Mouse (Mus musculus): ENCODE data around the gene Sdhaf1. TPM values are rescaled to one million over a fixed set of nuclear protein-coding genes. Genes with fewer than 3 reads are reported as not detected.

Sdhaf1 gene
- polyA plus RNA-seq, 1 experiment from 2014 or later = 4.3 TPM

DNA sequence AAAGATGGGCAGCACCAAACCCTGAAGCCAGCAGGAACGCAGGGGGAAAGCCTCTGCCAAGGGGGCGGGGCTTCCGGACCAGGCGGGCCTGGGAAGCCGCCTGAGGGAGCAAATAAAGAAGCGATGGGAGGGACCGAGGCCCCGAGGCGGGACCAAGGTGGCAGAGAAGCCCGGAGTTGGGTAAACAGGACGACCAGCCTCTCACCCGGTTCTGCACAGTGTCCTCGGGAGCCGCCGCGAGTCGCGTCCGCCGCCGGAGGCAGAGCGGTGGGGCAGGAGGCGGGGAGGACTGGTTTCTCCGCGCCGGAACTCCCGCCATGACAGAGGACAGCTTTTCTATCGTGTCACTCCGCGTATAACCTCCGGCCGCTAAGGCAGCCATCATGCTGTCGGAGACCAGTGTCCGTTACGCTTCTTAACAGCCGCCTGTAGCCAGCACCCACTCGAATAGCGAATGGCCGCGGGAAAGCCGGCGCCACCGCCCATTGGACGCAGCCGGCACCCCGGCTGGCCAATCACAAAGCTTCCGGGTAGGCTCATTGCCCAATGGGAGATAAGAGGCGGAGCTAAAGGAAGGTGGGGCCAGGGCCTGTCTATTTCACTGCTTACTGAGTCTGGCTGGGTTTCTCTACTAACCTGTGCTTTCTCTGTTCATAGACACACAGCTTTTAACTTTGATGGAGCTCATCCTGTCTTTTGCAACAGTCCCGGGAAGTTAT, 43.6 kb downstream of the Sdhaf1 start, which contains the start of the genes Thap8 and Wdr62:
Gene Thap8 (plus strand): TSS at position 144 of the 719 bp plus-strand sequence.
Gene Wdr62 (minus strand): TSS at position 469 of the 719 bp plus-strand sequence.
- peak; percentile 92 for ATAC-seq (ENCODE audit: low read depth)
- Histone ChIP-seq H3K4me1 (ENCODE audit: control insufficient read depth, low read depth, low read length) (peaks cover 22% of the 10 kb centered on the region), H3K36me3 (ENCODE audit: control insufficient read depth, insufficient read depth) (no peaks in the 10 kb centered on the region), H3K4me2 (ENCODE audit: low read depth, low read length) (peak within 1 kb of the TSS; percentile 94), H3K27me3 (ENCODE audit: control insufficient read depth, insufficient read depth, low read depth, low read length) (no peaks in the 10 kb centered on the region), H3K9ac (ENCODE audit: low read depth, low read length) (peak within 1 kb of the TSS; percentile 81), H3K9me3 (replicated peaks; ENCODE audit: control insufficient read depth, low read length) (no peaks in the 10 kb centered on the region), H3K4me3 (ENCODE audit: low read depth, low read length) (peak within 1 kb of the TSS; percentile 90), H3K27ac (ENCODE audit: low read length) (peak within 1 kb of the TSS; percentile 97)
- under 1% methylated on average over 47 of the region's 49 CpGs for WGBS (ENCODE audit: insufficient replicate concordance)

DNA sequence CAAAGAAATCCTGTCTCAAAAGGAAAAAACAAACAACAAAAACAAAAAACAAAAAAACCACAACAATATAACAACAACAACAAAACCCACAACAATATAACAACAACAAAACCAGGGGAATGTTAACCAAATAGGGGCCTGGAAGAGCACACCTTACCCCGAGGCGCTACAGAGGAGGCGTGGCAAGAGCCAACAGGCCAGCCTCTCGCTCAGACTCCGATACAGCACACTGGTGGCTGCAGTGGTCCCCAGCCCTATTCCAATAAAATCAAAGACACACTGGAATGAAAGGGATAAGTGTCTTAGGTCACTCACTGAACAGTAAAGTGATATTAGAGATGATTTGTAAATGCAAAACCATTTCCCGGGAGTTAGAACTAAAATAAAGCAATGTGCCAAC, 44.2 kb downstream of the Sdhaf1 start:
- peak overlapping the region; percentile 90 for H3K4me3 ChIP-seq (ENCODE audit: low read depth, low read length)
- no peaks in the 10 kb centered on the region for H3K9me3 ChIP-seq (replicated peaks; ENCODE audit: control insufficient read depth, low read length)
- no peaks in the 10 kb centered on the region for H3K27me3 ChIP-seq (ENCODE audit: control insufficient read depth, insufficient read depth, low read depth, low read length)
- ATAC-seq (ENCODE audit: low read depth) = peak; percentile 28
- no peaks in the 10 kb centered on the region for H3K36me3 ChIP-seq (ENCODE audit: control insufficient read depth, insufficient read depth)
- peak overlapping the region; percentile 81 for H3K9ac ChIP-seq (ENCODE audit: low read depth, low read length)
- H3K4me2 ChIP-seq (ENCODE audit: low read depth, low read length) = peak overlapping the region; percentile 94
- H3K4me1 ChIP-seq (ENCODE audit: control insufficient read depth, low read depth, low read length) = peaks cover 22% of the 10 kb centered on the region
- peak overlapping the region; percentile 97 for H3K27ac ChIP-seq (ENCODE audit: low read length)
- 0% methylated on average over 6 of the region's 6 CpGs for WGBS (ENCODE audit: insufficient replicate concordance)

DNA sequence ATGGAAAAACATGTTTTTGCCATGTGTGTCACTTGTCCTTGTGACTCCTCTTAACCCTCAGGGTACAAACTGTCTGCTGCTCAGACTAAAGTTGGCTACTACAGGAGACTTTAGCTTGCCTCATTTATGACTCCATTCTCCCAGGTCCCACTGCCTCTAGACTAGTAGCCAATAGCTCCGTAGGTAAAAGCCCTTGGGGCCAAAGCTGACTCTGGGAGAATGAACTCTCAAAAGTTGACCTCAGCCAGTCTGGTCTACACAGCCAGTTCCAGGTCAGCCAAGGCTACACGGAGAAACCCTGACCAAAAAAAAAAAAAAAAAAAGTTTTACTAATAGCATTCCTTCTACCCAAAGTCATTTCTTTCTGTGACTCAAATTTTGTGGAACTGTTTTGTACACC, 44.8 kb downstream of the Sdhaf1 start:
- ATAC-seq (ENCODE audit: low read depth) = no peak
- Histone ChIP-seq H3K4me2 (ENCODE audit: low read depth, low read length) (peak overlapping the region; percentile 94), H3K9me3 (replicated peaks; ENCODE audit: control insufficient read depth, low read length) (no peaks in the 10 kb centered on the region), H3K36me3 (ENCODE audit: control insufficient read depth, insufficient read depth) (no peaks in the 10 kb centered on the region), H3K9ac (ENCODE audit: low read depth, low read length) (peak overlapping the region; percentile 81; the same call in 1 of the 2 replicates), H3K4me3 (ENCODE audit: low read depth, low read length) (peak overlapping the region; percentile 90), H3K27ac (ENCODE audit: low read length) (no peak overlapping the region), H3K27me3 (ENCODE audit: control insufficient read depth, insufficient read depth, low read depth, low read length) (no peaks in the 10 kb centered on the region), H3K4me1 (ENCODE audit: control insufficient read depth, low read depth, low read length) (peaks cover 22% of the 10 kb centered on the region)
- 46% methylated on average over 2 of the region's 2 CpGs for WGBS (ENCODE audit: insufficient replicate concordance)

DNA sequence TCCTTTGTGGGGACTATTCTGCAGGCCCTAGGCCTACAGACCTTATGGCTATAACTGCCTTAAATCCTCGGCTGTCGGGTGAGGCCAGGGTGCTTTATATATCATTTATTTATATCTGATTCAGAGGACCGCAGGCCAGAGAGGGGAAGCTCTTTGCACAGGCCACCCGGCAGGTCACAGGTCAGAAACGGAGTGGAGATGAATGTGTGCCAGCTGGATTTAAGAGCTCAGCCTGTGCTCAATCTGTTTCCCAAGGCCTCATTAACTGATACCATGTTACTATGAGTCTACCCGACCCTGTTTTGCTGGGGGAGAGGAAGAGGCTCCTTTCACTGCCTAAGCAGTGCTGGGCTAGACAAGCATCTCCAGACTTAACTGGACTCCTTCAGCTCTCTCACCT, 49.3 kb downstream of the Sdhaf1 start:
- H3K36me3 ChIP-seq (ENCODE audit: control insufficient read depth, insufficient read depth) = peaks cover 7% of the 10 kb centered on the region
- H3K4me3 ChIP-seq (ENCODE audit: low read depth, low read length) = no peak overlapping the region
- ATAC-seq (ENCODE audit: low read depth) = no peak

More for the DNA sequence above, 49.3 kb downstream of the Sdhaf1 start:
- no peak overlapping the region for H3K27ac ChIP-seq (ENCODE audit: low read length)
- peaks cover 9% of the 10 kb centered on the region for H3K4me1 ChIP-seq (ENCODE audit: control insufficient read depth, low read depth, low read length)
- H3K9ac ChIP-seq (ENCODE audit: low read depth, low read length) = no peak overlapping the region
- WGBS (ENCODE audit: insufficient replicate concordance) = 78% methylated on average over 6 of the region's 6 CpGs
- no peaks in the 10 kb centered on the region for H3K9me3 ChIP-seq (replicated peaks; ENCODE audit: control insufficient read depth, low read length)
- no peak overlapping the region for H3K4me2 ChIP-seq (ENCODE audit: low read depth, low read length)
- H3K27me3 ChIP-seq (ENCODE audit: control insufficient read depth, insufficient read depth, low read depth, low read length) = no peaks in the 10 kb centered on the region

Other genes with a start within 250 kb of the Sdhaf1 start
- not detected in 2 replicates for gene Gm26920, start 233.5 kb downstream of the Sdhaf1 start, polyA plus RNA-seq (2015; fragmentation: Nextera tagmentation; extraction: Ambion mirVana)
- gene Zfp566, start 233.4 kb downstream of the Sdhaf1 start, polyA plus RNA-seq (2015; fragmentation: Nextera tagmentation; extraction: Ambion mirVana) = 1.0 and 1.4 TPM in 2 replicates
- gene Zfp260, start 229.1 kb downstream of the Sdhaf1 start, polyA plus RNA-seq (2015; fragmentation: Nextera tagmentation; extraction: Ambion mirVana) = 14.4 and 14.7 TPM in 2 replicates
- 1.0 and 1.4 TPM in 2 replicates for gene Zfp382, start 202.0 kb downstream of the Sdhaf1 start, polyA plus RNA-seq (2015; fragmentation: Nextera tagmentation; extraction: Ambion mirVana)
- gene Zfp146, start 154.1 kb downstream of the Sdhaf1 start, polyA plus RNA-seq (2015; fragmentation: Nextera tagmentation; extraction: Ambion mirVana) = 3.7 TPM in 2 replicates
- 6.6 and 9.1 TPM in 2 replicates for gene Cox7a1, start 139.8 kb downstream of the Sdhaf1 start, polyA plus RNA-seq (2015; fragmentation: Nextera tagmentation; extraction: Ambion mirVana)
- 29.6 and 30.7 TPM in 2 replicates for gene Capns1, start 125.1 kb downstream of the Sdhaf1 start, polyA plus RNA-seq (2015; fragmentation: Nextera tagmentation; extraction: Ambion mirVana)
- 36.5 and 39.4 TPM in 2 replicates for gene Polr2i, start 91.9 kb downstream of the Sdhaf1 start, polyA plus RNA-seq (2015; fragmentation: Nextera tagmentation; extraction: Ambion mirVana)
- gene Tbcb, start 91.6 kb downstream of the Sdhaf1 start, polyA plus RNA-seq (2015; fragmentation: Nextera tagmentation; extraction: Ambion mirVana) = 34.4 and 37.8 TPM in 2 replicates
- gene Ovol3, start 88.2 kb downstream of the Sdhaf1 start, polyA plus RNA-seq (2015; fragmentation: Nextera tagmentation; extraction: Ambion mirVana) = not detected in 2 replicates
- gene Thap8, start 43.8 kb downstream of the Sdhaf1 start, polyA plus RNA-seq (2015; fragmentation: Nextera tagmentation; extraction: Ambion mirVana) = 0.11 and 0.19 TPM in 2 replicates
- gene Wdr62, start 43.5 kb downstream of the Sdhaf1 start, polyA plus RNA-seq (2015; fragmentation: Nextera tagmentation; extraction: Ambion mirVana) = 6.5 and 7.5 TPM in 2 replicates
- 0.50 and 0.90 TPM in 2 replicates for gene Clip3, start 32.2 kb downstream of the Sdhaf1 start, polyA plus RNA-seq (2015; fragmentation: Nextera tagmentation; extraction: Ambion mirVana)
- 15.8 and 18.0 TPM in 2 replicates for gene Alkbh6, start 15.2 kb downstream of the Sdhaf1 start, polyA plus RNA-seq (2015; fragmentation: Nextera tagmentation; extraction: Ambion mirVana)
- 17.0 and 22.4 TPM in 2 replicates for gene Syne4, start 9.1 kb downstream of the Sdhaf1 start, polyA plus RNA-seq (2015; fragmentation: Nextera tagmentation; extraction: Ambion mirVana)
- 0.30 and 0.88 TPM in 2 replicates for gene E130208F15Rik, start 2.2 kb downstream of the Sdhaf1 start, polyA plus RNA-seq (2015; fragmentation: Nextera tagmentation; extraction: Ambion mirVana)
- gene Lrfn3, start 38.9 kb upstream of the Sdhaf1 start, polyA plus RNA-seq (2015; fragmentation: Nextera tagmentation; extraction: Ambion mirVana) = 2.0 and 2.1 TPM in 2 replicates
- gene Tyrobp, start 89.9 kb upstream of the Sdhaf1 start, polyA plus RNA-seq (2015; fragmentation: Nextera tagmentation; extraction: Ambion mirVana) = 150 and 154 TPM in 2 replicates
- 7.2 and 7.8 TPM in 2 replicates for gene Hcst, start 96.0 kb upstream of the Sdhaf1 start, polyA plus RNA-seq (2015; fragmentation: Nextera tagmentation; extraction: Ambion mirVana)
- 1.4 and 1.7 TPM in 2 replicates for gene Nfkbid, start 97.8 kb upstream of the Sdhaf1 start, polyA plus RNA-seq (2015; fragmentation: Nextera tagmentation; extraction: Ambion mirVana)
- gene Aplp1, start 121.6 kb upstream of the Sdhaf1 start, polyA plus RNA-seq (2015; fragmentation: Nextera tagmentation; extraction: Ambion mirVana) = 4.2 and 4.4 TPM in 2 replicates
- gene Kirrel2, start 133.8 kb upstream of the Sdhaf1 start, polyA plus RNA-seq (2015; fragmentation: Nextera tagmentation; extraction: Ambion mirVana) = 0.12 and 0.23 TPM in 2 replicates
- 0.09 and 0.19 TPM in 2 replicates for gene Nphs1, start 134.4 kb upstream of the Sdhaf1 start, polyA plus RNA-seq (2015; fragmentation: Nextera tagmentation; extraction: Ambion mirVana)
- gene Prodh2, start 169.7 kb upstream of the Sdhaf1 start, polyA plus RNA-seq (2015; fragmentation: Nextera tagmentation; extraction: Ambion mirVana) = 79.3 and 85.2 TPM in 2 replicates
- 1.8 and 2.6 TPM in 2 replicates for gene Arhgap33, start 211.2 kb upstream of the Sdhaf1 start, polyA plus RNA-seq (2015; fragmentation: Nextera tagmentation; extraction: Ambion mirVana)
- gene Hspb6, start 228.3 kb upstream of the Sdhaf1 start, polyA plus RNA-seq (2015; fragmentation: Nextera tagmentation; extraction: Ambion mirVana) = 5.3 and 6.9 TPM in 2 replicates
- 2.7 and 3.0 TPM in 2 replicates for gene Proser3, start 228.4 kb upstream of the Sdhaf1 start, polyA plus RNA-seq (2015; fragmentation: Nextera tagmentation; extraction: Ambion mirVana)
- 22.7 and 23.7 TPM in 2 replicates for gene Lin37, start 235.9 kb upstream of the Sdhaf1 start, polyA plus RNA-seq (2015; fragmentation: Nextera tagmentation; extraction: Ambion mirVana)
- gene U2af1l4, start 239.4 kb upstream of the Sdhaf1 start, polyA plus RNA-seq (2015; fragmentation: Nextera tagmentation; extraction: Ambion mirVana) = 31.5 and 32.6 TPM in 2 replicates
- gene Gm49396, start 239.4 kb upstream of the Sdhaf1 start, polyA plus RNA-seq (2015; fragmentation: Nextera tagmentation; extraction: Ambion mirVana) = 3.8 and 4.1 TPM in 2 replicates
- gene Psenen, start 239.7 kb upstream of the Sdhaf1 start, polyA plus RNA-seq (2015; fragmentation: Nextera tagmentation; extraction: Ambion mirVana) = 65.0 and 70.1 TPM in 2 replicates
- gene Igflr1, start 241.5 kb upstream of the Sdhaf1 start, polyA plus RNA-seq (2015; fragmentation: Nextera tagmentation; extraction: Ambion mirVana) = 2.1 and 2.2 TPM in 2 replicates